Mouse (Mus musculus): ENCODE results near the gene Capn5.

The Capn5 gene

DNA sequence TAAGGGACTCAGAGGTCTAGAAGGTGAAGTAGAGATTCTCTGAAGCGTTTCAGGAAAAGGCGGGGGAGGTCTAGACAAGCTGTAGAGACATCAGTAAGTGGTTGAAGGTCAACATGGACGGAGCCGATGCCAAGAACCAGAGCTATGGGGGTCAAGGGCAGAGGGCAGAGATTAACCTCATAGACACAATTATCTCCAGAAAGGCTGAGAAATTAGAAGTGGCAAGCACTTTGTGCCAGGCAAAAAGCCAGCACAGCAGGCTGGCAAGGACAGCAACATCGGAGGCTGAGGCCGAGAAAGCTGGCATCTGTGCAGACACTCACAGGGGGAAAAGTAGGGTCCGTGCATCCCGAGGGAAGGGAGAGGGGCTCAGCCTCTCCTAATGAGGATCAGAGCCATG lies 30.3 kb downstream of the Capn5 start:
- DNase-seq = peak; percentile 71 to 76

- peak in 1 of 2 experiments; percentile 36 for DNase-seq
These were observed 31.6 kb downstream of the Capn5 start for GRCm38 (mm10) chr7:98146447-98146845.

DNA sequence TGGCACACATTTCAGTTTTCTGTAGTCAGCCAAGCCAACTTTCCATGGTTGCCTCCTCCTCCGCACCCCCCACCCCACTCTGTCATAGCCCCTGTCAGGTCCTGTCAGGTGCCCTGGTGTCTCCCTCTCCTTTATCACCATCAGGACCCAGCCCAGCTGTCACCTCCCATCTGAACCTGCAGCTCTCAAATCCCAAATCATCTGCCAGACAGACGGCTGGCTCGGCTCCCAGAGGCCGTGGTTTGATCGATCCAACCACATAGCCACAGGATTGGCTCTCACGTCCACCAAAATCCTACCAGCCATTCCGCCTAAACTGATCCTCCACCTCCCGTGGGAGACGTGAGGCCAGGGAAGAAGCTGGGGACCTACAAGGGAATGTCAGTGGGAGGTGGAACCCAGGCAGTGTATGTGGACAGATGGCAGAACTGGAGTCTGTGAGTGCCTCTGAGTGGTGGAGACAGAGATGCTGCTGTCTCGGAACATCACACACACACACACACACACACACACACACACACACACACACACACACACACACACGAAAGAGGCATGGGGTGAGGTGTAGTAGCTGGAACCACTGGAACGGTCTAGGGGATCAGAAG lies 32.1 kb downstream of the Capn5 start:
- no peak for DNase-seq

DNA sequence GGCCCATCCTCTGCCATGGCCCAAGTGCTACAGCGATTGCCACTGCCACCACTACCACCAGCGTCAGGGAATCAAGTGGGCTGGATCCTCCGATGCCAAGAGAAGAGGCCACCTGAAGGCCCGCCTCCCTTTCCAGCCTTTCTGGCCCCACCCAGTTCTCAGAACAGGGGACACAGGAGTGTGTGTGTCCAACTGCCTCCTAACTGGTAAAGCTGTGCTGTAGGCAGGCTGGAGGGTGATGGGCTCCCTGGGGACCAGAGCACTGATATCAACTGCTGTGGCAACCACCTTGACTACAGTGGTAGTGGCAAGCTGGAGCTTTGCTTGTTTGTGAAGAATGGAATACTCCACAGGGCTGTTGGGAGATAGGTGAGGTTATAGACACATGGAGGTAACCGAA lies 32.7 kb downstream of the Capn5 start, which contains the start of gene Omp:
Gene Omp, minus strand, starts transcription at position 101 of the 400 bp plus-strand sequence.
- DNase-seq = no peak

GRCm38 (mm10) chr7:98142648-98143047 lies 35.4 kb downstream of the Capn5 start:
- DNase-seq = no peak

GRCm38 (mm10) chr7:98142247-98142646 lies 35.8 kb downstream of the Capn5 start:
- DNase-seq = no peak

DNA sequence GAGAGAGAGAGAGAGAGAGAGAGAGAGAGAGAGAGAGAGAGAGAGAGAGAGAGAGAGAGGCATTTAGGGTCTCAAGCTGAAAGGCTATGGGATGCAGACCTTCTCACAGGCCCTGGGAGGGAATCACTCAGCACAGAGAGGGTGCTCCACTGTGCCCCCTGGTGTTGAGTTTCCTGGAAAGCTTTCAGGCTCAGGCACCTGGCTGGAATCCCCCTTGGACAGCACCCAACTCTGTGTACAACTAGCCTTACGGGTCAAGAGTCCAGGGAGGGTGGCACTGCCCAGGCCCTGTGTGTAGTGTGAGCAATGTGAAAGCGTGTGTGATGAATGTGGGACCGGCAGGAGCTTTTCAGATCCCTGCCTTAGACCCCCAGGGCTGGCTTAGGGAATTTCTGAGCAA lies 36.9 kb downstream of the Capn5 start:
- DNase-seq = peak; percentile 89 to 91

DNA sequence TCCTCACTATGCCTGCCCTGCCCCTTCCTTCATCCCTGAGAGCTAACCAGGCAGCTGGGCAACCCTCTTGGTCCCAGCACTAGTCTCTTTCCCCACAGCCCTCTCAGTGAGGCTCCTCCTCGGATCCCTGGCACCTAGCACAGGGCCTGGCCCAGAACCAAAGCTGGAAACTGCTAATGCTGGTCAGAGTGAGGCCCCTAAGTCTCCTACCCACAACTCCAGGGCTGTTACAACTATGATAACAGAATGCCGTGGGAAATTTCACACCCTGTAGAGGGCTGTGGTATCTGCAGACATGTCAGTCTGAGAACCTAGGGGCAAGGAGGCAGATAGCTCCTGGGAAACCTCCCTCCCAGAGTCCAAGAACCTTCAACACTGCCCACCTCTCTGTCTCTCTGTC lies 37.5 kb downstream of the Capn5 start:
- no peak for DNase-seq

DNA sequence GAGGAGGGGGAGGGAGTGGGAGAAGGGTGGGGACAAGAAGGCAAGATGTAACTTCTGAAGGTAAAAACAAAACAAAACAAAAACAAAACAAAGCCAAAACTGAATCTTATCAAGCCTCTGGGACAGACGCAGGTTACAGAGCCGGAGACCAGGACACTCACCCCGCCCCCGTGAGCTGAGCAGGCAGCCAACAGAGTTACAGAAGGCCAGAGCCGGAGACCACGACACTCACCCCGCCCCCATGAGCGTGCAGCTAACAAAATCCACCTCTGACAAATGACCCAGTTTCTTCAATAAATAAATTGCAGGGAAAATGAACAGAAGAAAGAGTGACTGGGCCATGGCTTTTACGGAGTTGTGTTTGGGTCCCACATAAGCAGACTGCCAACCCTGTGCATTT lies 38.9 kb downstream of the Capn5 start:
- DNase-seq = no peak

DNA sequence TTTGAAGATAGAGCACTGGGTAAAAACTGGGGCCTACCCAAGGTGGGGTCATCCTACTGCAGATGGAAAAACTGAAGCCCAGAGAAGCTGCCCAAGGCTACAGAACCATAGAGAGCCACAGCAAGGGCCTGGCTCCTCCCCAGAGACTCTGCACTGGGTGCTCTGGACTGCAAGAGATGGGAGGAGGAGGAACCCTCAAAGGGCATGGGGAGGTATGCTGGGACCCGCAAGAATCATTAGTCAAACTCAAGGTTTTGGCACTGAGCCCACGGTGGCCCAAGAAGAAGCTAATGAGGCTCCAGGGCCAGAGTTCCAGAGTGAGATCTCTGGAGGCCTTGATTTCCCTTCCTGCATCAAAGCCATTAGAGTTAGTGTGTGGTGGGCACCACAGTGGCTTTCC lies 40.1 kb downstream of the Capn5 start:
- no peak for DNase-seq

GRCm38 (mm10) chr7:98137583-98137982 lies 40.5 kb downstream of the Capn5 start:
- DNase-seq = no peak

- no peak for DNase-seq
These were observed 46.3 kb downstream of the Capn5 start for GRCm38 (mm10) chr7:98131751-98132150.

- DNase-seq = peak; percentile 75 to 79
These were observed 52.6 kb downstream of the Capn5 start for GRCm38 (mm10) chr7:98125473-98125872.

DNA sequence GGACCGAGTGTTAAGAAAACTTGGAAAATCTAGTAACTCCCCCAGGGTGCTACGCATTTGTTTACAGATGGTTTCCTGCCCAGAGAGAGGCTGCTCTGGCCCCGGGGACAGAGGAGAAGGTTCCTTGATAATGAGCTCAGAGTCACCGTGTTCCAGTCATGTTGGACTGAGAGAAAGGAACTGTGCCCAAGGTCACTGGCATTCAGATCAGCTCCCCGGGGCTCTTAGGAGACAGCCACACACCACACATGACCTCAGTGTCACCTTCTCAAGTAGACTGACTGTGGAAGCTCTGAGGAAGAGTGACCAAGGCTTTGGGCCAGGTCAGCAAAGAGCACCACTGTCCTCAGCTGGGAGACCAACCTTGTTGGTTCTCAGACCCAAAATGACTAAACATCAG lies 53.4 kb downstream of the Capn5 start:
- no peak for DNase-seq

- DNase-seq = no peak
These were observed 56.4 kb downstream of the Capn5 start for GRCm38 (mm10) chr7:98121673-98122072.

DNA sequence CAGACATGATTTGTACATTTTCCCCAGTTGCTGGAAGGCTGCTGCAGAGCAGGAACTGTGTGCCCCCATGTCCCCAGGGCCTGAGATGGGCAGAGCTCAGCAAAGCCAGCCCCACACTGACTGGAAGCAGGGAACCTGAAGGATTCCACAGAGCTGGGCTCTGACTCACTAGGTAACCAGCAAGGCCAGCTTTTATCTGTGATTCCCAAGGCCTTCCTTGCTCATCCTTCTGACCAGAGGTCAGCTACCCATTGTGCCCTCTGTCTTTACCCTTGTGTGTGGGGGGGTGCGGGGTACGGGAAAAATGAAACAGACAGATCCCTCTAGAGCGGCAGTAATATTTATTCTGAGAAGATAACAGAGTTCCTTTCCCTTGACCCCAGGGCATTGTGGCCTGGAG lies 56.8 kb downstream of the Capn5 start:
- DNase-seq = no peak

DNA sequence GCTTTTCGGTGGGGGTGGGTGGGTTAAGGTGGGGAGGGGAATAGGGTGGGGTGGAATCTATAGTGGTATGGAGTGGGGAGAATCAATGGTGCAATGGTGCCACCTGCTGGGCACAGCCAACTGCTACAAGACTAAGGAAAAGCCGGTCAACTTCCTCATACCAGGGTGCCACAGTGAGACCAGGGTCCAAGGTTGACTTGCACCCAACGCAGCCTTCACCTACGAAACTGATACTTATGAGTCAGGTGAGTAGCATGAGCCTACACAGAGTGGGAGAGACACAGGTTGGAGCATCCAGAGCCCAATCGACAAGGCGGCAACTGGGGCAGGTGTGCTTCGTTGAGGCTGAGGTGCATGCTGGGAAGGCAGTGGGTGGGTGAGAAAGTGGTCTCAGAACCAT lies 57.7 kb downstream of the Capn5 start:
- DNase-seq = peak; percentile 77 to 81

DNA sequence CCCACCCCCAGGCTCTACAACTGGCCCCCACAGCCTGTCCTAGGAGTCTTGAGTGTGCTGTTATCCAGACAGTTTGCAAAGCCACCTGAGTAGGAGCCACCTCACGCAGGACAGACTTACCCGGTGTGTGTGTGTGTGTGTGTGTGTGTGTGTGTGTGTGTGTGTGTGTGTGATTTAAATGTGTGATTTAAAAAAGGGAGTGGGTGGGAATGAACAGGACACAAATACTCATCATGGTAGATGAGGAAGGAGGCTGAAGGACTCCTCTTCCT lies 58.2 kb downstream of the Capn5 start:
- no peak for DNase-seq

DNA sequence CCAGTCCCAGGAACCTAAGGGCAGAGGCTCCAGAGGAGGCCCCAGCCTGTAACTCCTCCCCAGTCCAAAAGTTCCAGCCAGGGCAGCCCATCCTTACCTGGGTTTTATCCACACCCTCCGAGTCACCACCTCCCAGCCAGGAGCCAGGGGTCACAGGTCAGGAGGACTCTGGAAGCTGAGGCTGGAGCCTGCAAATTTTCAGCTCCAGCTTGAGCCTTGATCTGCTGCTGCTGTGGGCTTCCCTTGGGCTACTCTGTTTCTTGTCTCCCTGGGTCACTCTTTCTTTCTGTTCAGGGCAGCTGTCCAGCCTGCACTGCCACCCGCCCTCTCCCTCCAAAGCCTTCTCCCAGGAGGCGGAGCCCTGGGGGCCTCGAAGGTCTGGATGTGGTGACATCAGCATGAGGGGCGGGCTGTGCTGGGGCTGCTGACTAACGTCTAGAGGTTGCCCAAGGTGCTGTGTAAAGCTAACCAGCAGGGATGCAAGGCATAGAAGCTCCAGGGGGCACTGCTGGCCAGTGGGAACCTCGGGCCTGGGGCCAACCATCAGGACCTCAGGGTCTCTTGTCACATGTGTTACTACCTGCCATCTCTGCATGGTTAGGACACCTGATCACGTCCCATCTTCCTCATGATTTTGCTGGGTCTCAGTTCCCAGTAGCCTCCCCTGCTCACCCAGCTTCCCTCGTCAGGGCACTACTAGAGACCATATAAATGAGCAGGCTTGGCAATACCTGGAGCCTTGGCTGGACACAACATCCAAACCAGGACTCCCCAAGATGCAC lies 58.7 kb downstream of the Capn5 start, which contains the start of gene Myo7a:
Gene Myo7a, minus strand, starts transcription at position 346 of the 782 bp plus-strand sequence.
- peak; percentile 76 to 93 for DNase-seq

DNA sequence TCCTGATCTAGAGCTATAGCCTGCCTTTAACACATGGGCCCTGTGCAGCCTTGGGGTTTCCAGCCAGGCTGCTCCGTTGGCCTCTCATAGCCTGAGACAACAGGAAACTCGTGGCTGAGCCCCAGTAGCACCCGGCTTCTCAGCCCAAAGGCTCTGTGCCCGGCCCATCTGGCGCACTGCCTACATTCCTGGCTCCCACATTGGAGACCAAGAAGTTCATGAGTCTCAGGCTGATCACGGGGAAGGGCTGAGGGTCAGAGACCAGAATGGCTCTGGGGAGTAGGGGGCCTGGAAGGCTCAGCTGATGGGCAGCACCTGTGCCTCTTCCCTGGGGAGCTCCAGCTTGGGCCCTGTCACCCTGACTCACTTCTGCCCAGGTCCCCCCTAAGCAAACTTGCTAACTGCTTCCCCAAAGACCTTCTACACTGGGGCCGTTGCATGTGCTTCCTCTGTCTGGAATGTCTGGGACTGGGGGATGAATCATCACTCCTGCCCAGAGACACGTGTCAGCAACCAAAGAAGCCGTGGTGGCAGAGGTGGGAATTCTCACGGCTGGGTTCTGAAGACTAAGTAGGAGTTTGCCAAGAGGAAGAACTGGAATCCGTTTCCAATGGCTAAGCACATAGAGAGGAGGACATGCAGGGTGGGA lies 60.9 kb downstream of the Capn5 start:
- peak; percentile 96 for DNase-seq

GRCm38 (mm10) chr7:98114656-98115055 lies 63.4 kb downstream of the Capn5 start:
- DNase-seq = no peak

DNA sequence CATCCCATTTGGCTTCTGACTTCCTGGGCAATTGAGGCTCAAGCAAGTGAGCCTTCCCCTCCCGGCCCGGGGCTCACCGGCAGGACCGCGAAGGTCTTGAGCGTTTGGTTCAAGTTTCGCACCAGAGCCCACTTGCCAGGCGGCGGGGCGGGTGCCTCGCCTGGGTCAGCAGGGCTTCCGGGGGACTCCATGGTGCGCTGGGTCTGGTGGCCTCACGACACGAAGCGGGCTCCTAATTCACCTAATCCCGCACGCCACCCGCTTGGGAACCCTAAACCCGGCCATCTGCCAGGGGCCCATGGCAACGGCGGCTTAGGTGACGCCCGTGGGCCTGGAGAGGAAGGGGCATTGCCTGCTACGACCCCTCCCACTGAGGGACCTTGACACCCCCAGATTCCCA lies 66.8 kb downstream of the Capn5 start:
- no peak for DNase-seq

DNA sequence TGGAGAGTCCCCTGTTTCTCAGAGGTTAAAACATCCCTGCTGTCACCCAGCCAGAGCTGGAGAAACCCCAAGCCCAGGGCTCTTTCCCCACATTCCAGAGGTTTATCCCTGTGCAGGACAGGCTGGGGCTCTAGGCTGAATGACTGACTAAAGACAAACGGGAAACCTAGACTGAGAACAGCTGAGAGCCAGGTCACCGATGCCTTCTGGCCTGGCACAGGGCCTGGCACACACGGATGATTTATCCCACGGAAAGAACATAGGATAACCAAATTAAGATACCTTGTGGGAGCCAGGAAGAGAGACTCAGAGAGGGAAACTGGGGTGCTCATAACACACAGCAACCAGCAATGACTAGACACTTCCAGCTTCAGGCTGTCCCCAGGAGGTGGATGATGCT lies 68.3 kb downstream of the Capn5 start:
- DNase-seq = no peak
